Mouse (Mus musculus) MEL-GATA-1-ER (cell line): ENCODE results near the gene Vmn1r111.
"Not testable (repeated sequence)": the region's sequence is repeated elsewhere in the genome, so short reads cannot be mapped to it uniquely, and the experiment has no call there.

Source experiments
- DNase-seq: peaks from one replicate; pipeline ENCODE4 v3.0.0-alpha.2; 2012; ENCODE audit warnings: low read depth; ENCODE audit errors: extremely low read depth

Gene Vmn1r111

GRCm38 (mm10) chr7:20703116-20703515, at the start of gene Vmn1r111:
TSS of gene Vmn1r111 (minus strand) at chr7:20703216.
- DNase-seq = not testable (repeated sequence)

GRCm38 (mm10) chr7:20730524-20730923, 27.5 kb upstream of the Vmn1r111 start, which contains the start of gene Gm10668:
TSS of gene Gm10668 (minus strand) at chr7:20730624.
- not testable (repeated sequence) for DNase-seq

GRCm38 (mm10) chr7:20668618-20669017, 34.4 kb downstream of the Vmn1r111 start, which contains the start of gene Vmn1r107:
TSS of gene Vmn1r107 (plus strand) at chr7:20668918.
- not testable (repeated sequence) for DNase-seq
